Mouse (Mus musculus): ENCODE data around the gene Fam135a.
A peak's percentile ranks its signal among the peaks of the same experiment; 100 is the strongest.

Gene Fam135a

GRCm38 (mm10) chr1:24099926-24100869 is at the start of gene Fam135a:
Gene Fam135a, minus strand, starts transcription at chr1:24100341.
- DNase-seq (ENCODE audit: low read depth, low spot score): peak; percentile 94

GRCm38 (mm10) chr1:24143504-24143903 is 43.4 kb upstream of the Fam135a start:
- DNase-seq (ENCODE audit: low read depth, low spot score): no peak

DNA sequence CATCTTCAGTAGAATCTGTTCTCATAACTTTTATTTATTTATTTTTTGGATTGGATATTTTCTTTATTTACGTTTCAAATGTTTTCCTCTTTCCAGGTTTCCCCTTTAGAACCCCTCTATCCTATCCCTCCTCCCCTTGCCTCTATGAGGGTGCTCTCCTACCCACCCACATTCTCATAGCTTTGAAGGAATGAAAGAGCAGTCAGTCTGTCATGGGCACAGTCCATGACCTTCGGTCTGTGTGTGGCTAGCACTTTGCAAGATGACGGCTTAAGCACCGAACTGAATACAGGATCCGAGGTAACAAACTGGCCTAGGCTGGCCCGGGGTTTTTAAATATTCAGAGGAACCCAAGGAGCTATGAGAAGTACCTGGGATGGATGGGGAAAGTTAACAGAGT is 40.4 kb upstream of the Fam135a start:
- no peak for DNase-seq (ENCODE audit: low read depth, low spot score)

GRCm38 (mm10) chr1:24137133-24137532 is 37.0 kb upstream of the Fam135a start:
- DNase-seq (ENCODE audit: low read depth, low spot score): peak; percentile 63

- DNase-seq (ENCODE audit: low read depth, low spot score): peak; percentile 58
Measured at GRCm38 (mm10) chr1:24134792-24135191, 34.7 kb upstream of the Fam135a start.

DNA sequence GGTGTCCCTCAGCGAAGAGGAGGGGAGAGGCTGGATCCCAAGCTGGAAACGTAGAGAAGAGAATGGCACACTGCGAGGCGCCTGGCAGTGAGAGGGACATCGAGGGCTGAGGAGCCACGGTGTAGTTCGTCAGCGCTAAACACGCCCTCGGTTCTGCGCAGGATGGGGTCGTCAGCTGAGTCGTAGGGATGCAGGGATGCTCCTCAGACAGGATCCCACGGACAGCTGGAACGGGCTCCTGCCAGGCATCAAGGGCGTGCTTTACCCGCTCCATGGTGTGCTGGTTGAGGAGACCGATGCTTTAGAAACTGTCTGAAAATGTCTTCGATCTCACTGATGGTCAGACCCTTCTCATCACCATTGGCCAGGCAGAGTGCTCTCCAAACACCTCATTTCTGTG is 33.7 kb upstream of the Fam135a start:
- DNase-seq (ENCODE audit: low read depth, low spot score): no peak

GRCm38 (mm10) chr1:24127866-24128265 is 27.7 kb upstream of the Fam135a start:
- DNase-seq (ENCODE audit: low read depth, low spot score): no peak

GRCm38 (mm10) chr1:24124610-24125009 is 24.5 kb upstream of the Fam135a start:
- DNase-seq (ENCODE audit: low read depth, low spot score): no peak

DNA sequence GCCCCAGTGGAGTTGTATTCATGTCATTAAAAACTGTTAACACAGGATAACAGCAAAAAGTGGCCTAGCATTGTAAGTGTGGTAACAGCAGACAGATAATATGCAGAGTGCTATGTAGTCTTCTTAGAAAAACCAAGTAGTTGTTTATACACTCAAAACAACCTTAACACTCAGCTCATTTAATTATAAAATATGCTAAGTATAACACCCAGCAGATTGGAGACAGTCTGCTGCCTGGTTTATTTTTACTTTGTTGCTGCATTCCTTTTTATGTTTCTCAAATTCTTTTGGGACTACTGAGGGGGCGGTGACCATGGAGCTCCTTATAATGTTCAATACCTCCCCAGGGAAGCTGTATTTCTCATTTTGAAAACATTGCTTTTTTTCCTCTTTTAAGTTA is 22.4 kb upstream of the Fam135a start:
- DNase-seq (ENCODE audit: low read depth, low spot score): no peak

DNA sequence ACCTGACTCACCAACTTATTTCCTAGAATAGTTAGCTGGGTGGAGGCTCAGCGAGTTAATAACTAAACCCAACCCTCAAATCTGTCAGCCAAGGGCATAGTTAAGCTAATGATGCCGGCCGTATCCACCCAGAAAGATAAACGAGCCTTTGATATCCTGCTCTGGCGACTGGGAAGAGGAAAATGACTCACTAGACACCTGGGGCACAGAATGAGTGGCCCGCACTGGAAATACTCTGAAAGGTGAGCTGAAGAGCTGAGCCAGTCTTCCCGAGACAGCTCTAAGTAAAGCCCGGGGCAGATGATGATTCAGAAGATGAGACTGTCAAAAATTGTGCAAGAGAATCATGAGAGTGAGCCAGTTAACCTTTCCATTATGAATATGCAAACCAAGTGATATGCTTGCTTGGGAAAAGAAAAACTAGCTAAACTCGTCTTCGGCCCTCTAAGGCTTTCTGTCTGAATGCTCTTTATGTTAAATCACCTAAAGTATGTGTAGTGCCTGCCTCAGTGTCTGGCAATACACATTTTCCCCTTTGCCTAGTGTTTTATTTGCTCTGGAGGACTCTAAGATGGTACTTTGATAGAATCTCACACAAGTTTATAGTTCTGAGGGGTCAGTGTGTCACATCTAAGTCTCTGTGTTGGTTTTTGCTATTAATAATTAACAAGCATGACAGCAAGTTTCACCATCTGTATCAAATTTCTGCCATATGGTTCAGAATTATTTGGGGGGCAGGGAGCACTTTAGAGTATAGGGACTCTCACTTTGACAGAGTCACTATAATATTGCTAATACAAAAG is 8.0 kb upstream of the Fam135a start:
- DNase-seq (ENCODE audit: low read depth, low spot score): no peak

- no peak for DNase-seq (ENCODE audit: low read depth, low spot score)
Measured at GRCm38 (mm10) chr1:24107378-24107777, 7.2 kb upstream of the Fam135a start.

GRCm38 (mm10) chr1:24102579-24103149 is 2.5 kb upstream of the Fam135a start:
- DNase-seq (ENCODE audit: low read depth, low spot score): no peak

DNA sequence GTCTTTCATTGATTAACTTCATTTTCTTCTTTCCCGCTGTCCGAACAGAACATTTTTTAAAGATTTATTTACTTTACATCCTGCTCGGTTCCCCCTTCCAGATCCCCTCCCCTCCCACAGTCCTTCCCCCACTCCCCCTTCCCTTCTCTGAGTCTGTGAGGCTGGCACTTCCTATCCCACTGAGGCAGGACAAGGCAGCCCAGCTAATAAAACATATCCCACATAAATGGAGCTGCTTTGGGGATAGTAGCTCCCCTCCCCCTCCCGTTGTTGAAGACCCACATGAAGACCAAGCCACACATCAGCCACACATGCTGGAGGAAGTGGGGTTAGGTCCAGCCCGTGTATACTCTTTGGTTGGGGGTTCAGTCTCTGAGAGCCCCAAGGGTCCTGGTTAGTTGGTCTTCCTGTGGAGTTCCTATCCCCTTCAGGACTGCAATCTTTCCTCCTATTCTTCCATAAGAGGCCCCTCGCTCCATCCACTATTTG is 773 bp upstream of the Fam135a start:
- no peak for DNase-seq (ENCODE audit: low read depth, low spot score)

DNA sequence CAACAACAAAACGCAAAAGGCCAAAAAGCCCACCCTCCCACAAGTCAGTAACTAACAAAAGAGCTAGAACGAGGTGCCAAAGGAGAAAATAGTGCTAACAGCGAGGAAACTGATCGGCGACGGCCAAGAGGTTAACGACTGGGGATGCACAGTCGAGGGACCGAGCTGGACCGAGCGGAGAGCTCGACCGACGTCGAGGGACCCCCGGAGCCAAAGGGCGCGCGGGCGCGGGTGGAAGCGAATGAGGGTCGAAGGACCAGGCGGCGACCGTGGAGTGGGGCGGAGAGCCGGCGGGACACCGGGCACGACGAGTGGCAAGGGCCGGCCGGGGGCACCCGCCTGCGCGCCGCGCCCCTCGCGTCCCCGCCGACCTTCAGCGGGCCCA is 608 bp downstream of the Fam135a start:
- peak; percentile 25 for DNase-seq (ENCODE audit: low read depth, low spot score)

- DNase-seq (ENCODE audit: low read depth, low spot score): no peak
Measured at GRCm38 (mm10) chr1:24097541-24097940, 2.6 kb downstream of the Fam135a start.

DNA sequence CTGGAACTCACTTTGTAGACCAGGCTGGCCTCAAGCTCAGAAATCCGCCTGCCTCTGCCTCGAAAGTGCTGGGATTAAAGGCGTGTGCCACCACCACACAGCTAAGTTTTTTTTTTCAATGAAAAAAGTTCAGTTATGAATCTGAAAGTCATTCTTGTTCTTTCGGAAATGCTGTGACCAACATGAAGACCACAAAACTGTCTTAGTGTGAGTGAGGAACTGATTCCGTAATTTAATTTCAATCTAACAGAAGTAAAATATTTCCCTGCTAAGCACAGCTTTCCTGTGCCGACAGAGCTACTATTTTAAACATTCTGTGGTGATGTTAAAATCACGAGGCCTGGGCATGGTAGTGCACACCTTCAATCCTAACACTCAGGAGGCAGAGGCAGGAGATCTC is 7.7 kb downstream of the Fam135a start:
- no peak for DNase-seq (ENCODE audit: low read depth, low spot score)

- no peak for DNase-seq (ENCODE audit: low read depth, low spot score)
Measured at GRCm38 (mm10) chr1:24090603-24091002, 9.5 kb downstream of the Fam135a start.

DNA sequence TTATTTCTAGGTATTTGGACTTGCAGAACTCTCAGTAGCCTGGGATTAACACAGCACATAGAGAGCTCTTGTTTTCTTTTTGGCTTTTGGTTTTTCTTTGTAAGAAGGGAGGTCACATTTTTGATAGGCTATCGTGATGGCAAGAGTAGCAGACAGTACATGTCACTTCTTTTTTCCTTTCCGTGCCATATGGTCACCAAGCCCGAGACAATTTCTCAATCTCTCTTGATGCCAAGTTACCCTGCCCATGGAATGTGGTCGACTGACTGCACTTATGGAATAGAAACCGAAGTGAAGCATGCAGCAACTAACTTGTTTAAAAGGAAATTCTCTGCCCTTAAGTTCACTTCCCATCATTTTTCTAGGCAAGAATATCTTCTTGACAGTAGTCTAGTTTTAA is 10.0 kb downstream of the Fam135a start:
- DNase-seq (ENCODE audit: low read depth, low spot score): no peak

- no peak for DNase-seq (ENCODE audit: low read depth, low spot score)
Measured at GRCm38 (mm10) chr1:24086176-24086575, 14.0 kb downstream of the Fam135a start.

DNA sequence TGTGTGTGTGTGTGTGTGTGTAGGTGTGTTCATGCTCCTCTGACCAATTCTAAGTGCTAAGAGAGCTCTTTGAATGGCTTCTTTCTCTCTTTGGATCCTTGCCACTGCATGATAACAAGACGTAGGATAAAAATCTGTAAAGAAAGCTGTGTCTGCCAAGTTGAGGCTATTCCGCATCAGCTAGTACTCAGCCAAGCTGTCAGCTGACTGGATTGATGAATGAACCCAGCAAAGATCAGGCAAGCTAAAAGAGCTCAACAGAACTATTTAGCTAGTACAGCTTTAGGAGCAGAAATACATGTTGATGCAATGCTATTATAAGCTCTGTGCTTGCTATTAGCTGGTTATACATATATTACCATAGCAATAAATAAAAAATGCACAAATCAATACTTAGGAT is 25.7 kb downstream of the Fam135a start:
- DNase-seq (ENCODE audit: low read depth, low spot score): no peak

GRCm38 (mm10) chr1:24073386-24074248 is 26.5 kb downstream of the Fam135a start:
- no peak for DNase-seq (ENCODE audit: low read depth, low spot score)
